Comparison of ENCODE assay signal across 9 mouse cellular contexts in genomic region chr11:115374695-115375425, GRCm38 (mm10). TPM values are rescaled to one million over a fixed set of nuclear protein-coding genes. Genes with fewer than 3 reads are reported as not detected.
DNase-seq lines count a peak whose midpoint lies in the region; ATAC-seq lines count a peak whose summit lies in the region.
"Had no signal": no experiment of that assay in that cellular context is flagged by ENCODE, and none has a peak within 500 bp of the region (broad histone marks: within the 10 kb centered on the region; RNA-seq: fewer than 3 reads in every experiment).

No protein-coding gene starts in this region.

- peaks cover 60% of the 10 kb centered on the region for H3K27me3 ChIP-seq in heart, embryonic 12.5 days (replicated peaks)
- peaks cover 75% of the 10 kb centered on the region for H3K27me3 ChIP-seq in embryonic facial prominence, embryonic 10.5 days (replicated peaks; ENCODE audit: low read depth, poor library complexity, severe bottlenecking)
- H3K27me3 ChIP-seq in hindbrain, embryonic 13.5 days, result peaks cover 30% of the 10 kb centered on the region
- H3K27me3 ChIP-seq in midbrain, embryonic 13.5 days, result peaks cover 29% of the 10 kb centered on the region; the same call in 1 of the 2 replicates

- no peak for DNase-seq in heart, postnatal 25 days (ENCODE audit: low spot score)
- DNase-seq in embryonic facial prominence, embryonic 10.5 days (ENCODE audit: low spot score), result no peak
- no peak for DNase-seq in adrenal gland, postnatal 4 days (ENCODE audit: low spot score in 2 of 2)
- DNase-seq in adrenal gland, adult 8-10 months, result no peak
- no peak for DNase-seq in urinary bladder, postnatal 4 days (ENCODE audit: low spot score in 2 of 2)

- peak overlapping the region; percentile 67; the same call in 1 of the 2 replicates for H3K9ac ChIP-seq in heart, embryonic 12.5 days
- peak overlapping the region; percentile 78 for H3K9ac ChIP-seq in hindbrain, embryonic 13.5 days
- H3K9ac ChIP-seq in midbrain, embryonic 13.5 days (replicated peaks), result peak overlapping the region; percentile 64

- H3K36me3 ChIP-seq in heart, embryonic 12.5 days, result no peaks in the 10 kb centered on the region
- no peaks in the 10 kb centered on the region for H3K36me3 ChIP-seq in embryonic facial prominence, embryonic 10.5 days (replicated peaks)
- H3K36me3 ChIP-seq in hindbrain, embryonic 13.5 days, result no peaks in the 10 kb centered on the region
- H3K36me3 ChIP-seq in midbrain, embryonic 13.5 days, result no peaks in the 10 kb centered on the region
- H3K36me3 ChIP-seq: G1E had no signal

- H3K27ac ChIP-seq in heart, embryonic 12.5 days (ENCODE audit: poor library complexity, severe bottlenecking), result no peak overlapping the region
- no peak overlapping the region for H3K27ac ChIP-seq in embryonic facial prominence, embryonic 10.5 days (replicated peaks)
- peak overlapping the region; percentile 80; the same call in 1 of the 2 replicates for H3K27ac ChIP-seq in hindbrain, embryonic 13.5 days
- no peak overlapping the region for H3K27ac ChIP-seq in midbrain, embryonic 13.5 days

- H3K9me3 ChIP-seq in heart, embryonic 12.5 days (replicated peaks), result peaks cover 4% of the 10 kb centered on the region; the same call in 1 of the 2 replicates
- 0 out of 2 replicates have a peak, but pooled peaks cover 2% of the 10 kb centered on the region for H3K9me3 ChIP-seq in embryonic facial prominence, embryonic 10.5 days
- H3K9me3 ChIP-seq in hindbrain, embryonic 13.5 days, result no peaks in the 10 kb centered on the region
- no peaks in the 10 kb centered on the region for H3K9me3 ChIP-seq in midbrain, embryonic 13.5 days

- peak overlapping the region; percentile 42 for H3K4me3 ChIP-seq in heart, embryonic 12.5 days
- H3K4me3 ChIP-seq in embryonic facial prominence, embryonic 10.5 days, result peak overlapping the region; percentile 59
- H3K4me3 ChIP-seq in hindbrain, embryonic 13.5 days, result peak overlapping the region; percentile 52
- peak overlapping the region; percentile 41 for H3K4me3 ChIP-seq in midbrain, embryonic 13.5 days (replicated peaks)

- WGBS in heart, embryonic 12.5 days, result 56% methylated on average over 12 of the region's 12 CpGs
- WGBS in embryonic facial prominence, embryonic 10.5 days, result 64% methylated on average over 12 of the region's 12 CpGs
- WGBS in hindbrain, embryonic 13.5 days, result 68% methylated on average over 12 of the region's 12 CpGs
- WGBS in midbrain, embryonic 13.5 days, result 68% methylated on average over 12 of the region's 12 CpGs

- peak overlapping the region; percentile 76 for H3K4me2 ChIP-seq in heart, embryonic 12.5 days
- peak overlapping the region; percentile 66 for H3K4me2 ChIP-seq in hindbrain, embryonic 13.5 days
- peak overlapping the region; percentile 64 for H3K4me2 ChIP-seq in midbrain, embryonic 13.5 days (replicated peaks)

- intact Hi-C loops in heart, postnatal 25 days (cut with DNase I), result no loop called here

- no peak for ATAC-seq in heart, embryonic 12.5 days (ENCODE audit: insufficient number of reproducible peaks, low FRiP score)
- ATAC-seq in hindbrain, embryonic 13.5 days (ENCODE audit: low FRiP score), result no peak
- no peak; the same call in 1 of the 2 replicates for ATAC-seq in midbrain, embryonic 13.5 days

- peaks cover 14% of the 10 kb centered on the region for H3K4me1 ChIP-seq in heart, embryonic 12.5 days (replicated peaks)
- peaks cover 11% of the 10 kb centered on the region for H3K4me1 ChIP-seq in embryonic facial prominence, embryonic 10.5 days
- H3K4me1 ChIP-seq in hindbrain, embryonic 13.5 days (replicated peaks), result peaks cover 16% of the 10 kb centered on the region
- peaks cover 14% of the 10 kb centered on the region for H3K4me1 ChIP-seq in midbrain, embryonic 13.5 days (replicated peaks)

RNA-seq across cellular contexts. Expression of gene Cdr2l, which starts 6.9 kb away (rescaled TPM):
- 9.0 and 9.5 TPM in 2 replicates for polyA plus RNA-seq in heart, embryonic 12.5 days (2016; fragmentation: Nextera tagmentation; extraction: Ambion mirVana)
- 1 to 10 TPM; 5.5 to 6.6 TPM for total RNA-seq in heart, postnatal 25 days (2021)
- polyA plus RNA-seq in embryonic facial prominence, embryonic 10.5 days (2016; fragmentation: Nextera tagmentation; extraction: Ambion mirVana), result 15.6 and 16.4 TPM in 2 replicates
- polyA plus RNA-seq in hindbrain, embryonic 13.5 days (2015; fragmentation: Nextera tagmentation; extraction: Ambion mirVana), result 22.4 and 23.2 TPM in 2 replicates
- 23.0 and 27.1 TPM in 2 replicates for polyA plus RNA-seq in midbrain, embryonic 13.5 days (2015; fragmentation: Nextera tagmentation; extraction: Ambion mirVana)
- 10 to 100 TPM; 44.3 to 47.4 TPM for total RNA-seq in adrenal gland, postnatal 4 days (2021)
- total RNA-seq in adrenal gland, adult 8-10 months (2022), result 100 to 1,000 TPM in 1 of 4 experiments, 10 to 100 TPM in 3; 60.6 to 118 (median 71.9) TPM
- polyA plus RNA-seq: G1E had no signal

RNA-seq across cellular contexts. Expression of gene Hid1, which starts 7.3 kb away (rescaled TPM):
- 6.0 and 7.4 TPM in 2 replicates for polyA plus RNA-seq in heart, embryonic 12.5 days (2016; fragmentation: Nextera tagmentation; extraction: Ambion mirVana)
- total RNA-seq in heart, postnatal 25 days (2021), result 1 to 10 TPM; 4.2 to 5.4 TPM
- 8.6 and 9.6 TPM in 2 replicates for polyA plus RNA-seq in embryonic facial prominence, embryonic 10.5 days (2016; fragmentation: Nextera tagmentation; extraction: Ambion mirVana)
- polyA plus RNA-seq in hindbrain, embryonic 13.5 days (2015; fragmentation: Nextera tagmentation; extraction: Ambion mirVana), result 41.8 and 42.9 TPM in 2 replicates
- polyA plus RNA-seq in midbrain, embryonic 13.5 days (2015; fragmentation: Nextera tagmentation; extraction: Ambion mirVana), result 47.4 and 48.0 TPM in 2 replicates
- 10 to 100 TPM; 29.0 to 34.2 TPM for total RNA-seq in adrenal gland, postnatal 4 days (2021)
- 10 to 100 TPM; 17.7 to 46.8 (median 42.6) TPM for total RNA-seq in adrenal gland, adult 8-10 months (2022)
- total RNA-seq: G1E had no signal

RNA-seq across cellular contexts. Expression of gene Mrpl58, which starts 28.7 kb away (rescaled TPM):
- 156 and 162 TPM in 2 replicates for polyA plus RNA-seq in heart, embryonic 12.5 days (2016; fragmentation: Nextera tagmentation; extraction: Ambion mirVana)
- total RNA-seq in heart, postnatal 25 days (2021), result 100 to 1,000 TPM; 143 to 145 TPM
- 221 and 228 TPM in 2 replicates for polyA plus RNA-seq in embryonic facial prominence, embryonic 10.5 days (2016; fragmentation: Nextera tagmentation; extraction: Ambion mirVana)
- 196 and 205 TPM in 2 replicates for polyA plus RNA-seq in hindbrain, embryonic 13.5 days (2015; fragmentation: Nextera tagmentation; extraction: Ambion mirVana)
- 226 and 244 TPM in 2 replicates for polyA plus RNA-seq in midbrain, embryonic 13.5 days (2015; fragmentation: Nextera tagmentation; extraction: Ambion mirVana)
- total RNA-seq in adrenal gland, postnatal 4 days (2021), result 100 to 1,000 TPM; 150 to 158 TPM
- 100 to 1,000 TPM; 157 to 179 (median 160) TPM for total RNA-seq in adrenal gland, adult 8-10 months (2022)

RNA-seq across cellular contexts. Expression of gene Otop3, which starts 40.3 kb away (rescaled TPM):
- polyA plus RNA-seq in heart, embryonic 12.5 days (2016; fragmentation: Nextera tagmentation; extraction: Ambion mirVana), result not detected in 2 replicates
- not detected for total RNA-seq in heart, postnatal 25 days (2021)
- not detected in 2 replicates for polyA plus RNA-seq in embryonic facial prominence, embryonic 10.5 days (2016; fragmentation: Nextera tagmentation; extraction: Ambion mirVana)
- polyA plus RNA-seq in hindbrain, embryonic 13.5 days (2015; fragmentation: Nextera tagmentation; extraction: Ambion mirVana), result 1.00 and 1.1 TPM in 2 replicates
- polyA plus RNA-seq in midbrain, embryonic 13.5 days (2015; fragmentation: Nextera tagmentation; extraction: Ambion mirVana), result 0.30 and 0.35 TPM in 2 replicates
- under 1 TPM; 0.17 to 0.20 TPM for total RNA-seq in adrenal gland, postnatal 4 days (2021)
- total RNA-seq in adrenal gland, adult 8-10 months (2022), result not detected
- total RNA-seq: G1E had no signal
- polyA plus RNA-seq: G1E had no signal

RNA-seq across cellular contexts. Expression of gene Atp5h, which starts 44.9 kb away (rescaled TPM):
- polyA plus RNA-seq in heart, embryonic 12.5 days (2016; fragmentation: Nextera tagmentation; extraction: Ambion mirVana), result 1,576 and 1,627 TPM in 2 replicates
- 1,000 to 10,000 TPM; 2,312 to 2,343 TPM for total RNA-seq in heart, postnatal 25 days (2021)
- 880 and 890 TPM in 2 replicates for polyA plus RNA-seq in embryonic facial prominence, embryonic 10.5 days (2016; fragmentation: Nextera tagmentation; extraction: Ambion mirVana)
- polyA plus RNA-seq in hindbrain, embryonic 13.5 days (2015; fragmentation: Nextera tagmentation; extraction: Ambion mirVana), result 945 and 956 TPM in 2 replicates
- polyA plus RNA-seq in midbrain, embryonic 13.5 days (2015; fragmentation: Nextera tagmentation; extraction: Ambion mirVana), result 948 and 970 TPM in 2 replicates
- total RNA-seq in adrenal gland, postnatal 4 days (2021), result 100 to 1,000 TPM; 503 to 527 TPM
- 100 to 1,000 TPM; 440 to 566 (median 519) TPM for total RNA-seq in adrenal gland, adult 8-10 months (2022)
